Mouse (Mus musculus): ENCODE data around the gene Spon1.

Gene Spon1

DNA sequence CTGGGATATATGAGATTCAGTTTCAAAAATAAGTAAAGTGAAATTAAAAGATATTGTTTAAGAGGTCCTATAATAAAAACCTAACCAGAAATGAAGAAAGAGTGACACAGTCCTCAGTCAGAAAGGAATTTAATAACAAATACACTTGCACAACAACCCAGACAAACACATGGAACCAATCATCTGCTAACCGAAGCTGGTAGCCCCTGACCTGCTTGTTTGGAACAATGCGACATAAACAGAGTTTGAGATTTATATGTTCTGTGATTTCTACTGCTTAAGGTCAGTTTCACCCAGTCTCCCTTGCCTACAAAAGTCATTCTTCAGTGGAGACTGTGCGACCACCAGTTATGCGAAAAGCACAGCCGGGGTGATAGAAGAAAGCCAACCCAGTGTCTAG, 138.1 kb downstream of the Spon1 start:
- no peak for DNase-seq (ENCODE audit: low spot score)

GRCm38 (mm10) chr7:113904348-113904895, 138.6 kb downstream of the Spon1 start:
- no peak for DNase-seq (ENCODE audit: low spot score)

DNA sequence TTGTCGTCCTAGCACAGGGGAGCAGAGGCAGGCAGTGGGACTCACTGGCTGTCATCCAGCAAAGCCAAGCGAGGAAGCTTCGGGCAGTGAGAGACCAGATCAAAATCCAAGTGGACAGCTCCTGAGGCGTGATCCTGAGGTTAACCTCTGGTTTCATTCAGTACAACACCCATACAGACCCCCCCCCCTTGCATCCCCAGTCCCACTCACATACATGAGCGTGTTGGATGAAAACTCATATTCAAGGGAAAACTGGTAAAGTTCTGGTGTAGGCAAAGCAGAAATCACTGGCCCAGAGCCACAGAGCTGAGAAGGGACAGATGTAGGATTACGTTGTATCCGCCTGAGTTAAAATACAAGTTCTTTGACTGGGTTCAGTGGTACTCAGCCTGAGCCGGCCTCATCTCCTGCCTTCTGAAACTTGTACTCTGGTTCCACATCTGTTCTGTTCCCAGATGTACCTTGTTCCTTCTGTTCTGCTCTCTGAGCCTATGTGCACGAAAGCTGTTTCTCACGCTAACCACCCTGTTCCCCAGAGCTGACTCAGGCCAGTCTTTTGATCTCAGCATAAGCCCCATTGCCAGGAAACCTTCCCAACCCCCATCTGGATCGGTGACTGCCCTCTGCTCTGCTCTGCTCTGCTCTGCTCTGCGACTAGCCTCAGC, 143.5 kb downstream of the Spon1 start:
- DNase-seq (ENCODE audit: low spot score), result no peak

GRCm38 (mm10) chr7:113910856-113911255, 145.1 kb downstream of the Spon1 start:
- DNase-seq (ENCODE audit: low spot score), result no peak

DNA sequence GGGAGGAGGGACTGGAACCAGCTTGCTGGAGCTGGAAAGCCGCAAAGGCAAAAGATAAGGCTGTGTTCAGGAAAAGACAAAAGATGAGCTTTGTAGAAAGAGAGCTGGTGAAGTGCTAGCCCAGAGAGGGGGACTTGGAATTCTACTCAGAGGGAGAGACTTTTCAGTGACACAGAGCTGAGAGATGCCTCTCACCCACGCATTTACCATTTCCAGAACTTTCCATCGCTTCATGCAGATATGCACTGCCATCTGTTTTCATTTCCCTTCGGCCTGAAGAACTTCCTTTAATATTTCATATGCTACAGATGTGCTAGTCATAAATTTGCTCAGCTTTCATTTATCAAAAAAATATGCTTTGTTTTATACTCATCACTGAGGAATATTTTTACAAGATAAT, 150.1 kb downstream of the Spon1 start:
- DNase-seq (ENCODE audit: low spot score), result no peak

- DNase-seq (ENCODE audit: low spot score), result no peak
These were observed 153.1 kb downstream of the Spon1 start for GRCm38 (mm10) chr7:113918916-113919315.

DNA sequence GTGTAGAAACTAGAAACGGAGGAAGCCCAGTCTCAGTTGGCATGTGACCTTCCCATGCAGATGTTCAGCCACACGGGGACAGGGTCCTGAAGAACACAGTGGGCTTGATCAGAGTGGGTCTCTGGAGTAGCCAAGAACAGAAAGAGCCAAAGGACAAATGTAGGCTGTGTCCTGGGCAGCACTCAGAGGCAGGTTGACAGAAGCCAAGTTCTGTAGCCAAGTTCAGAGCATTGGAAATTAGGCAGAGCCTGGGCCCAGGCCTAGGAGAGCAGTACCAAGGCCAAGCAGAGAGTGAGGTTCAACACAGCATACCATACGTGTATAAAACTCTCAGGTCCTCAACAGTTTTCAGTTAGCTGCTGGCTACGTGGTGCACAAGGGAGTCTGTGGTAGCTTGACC, 153.7 kb downstream of the Spon1 start:
- DNase-seq (ENCODE audit: low spot score), result no peak

DNA sequence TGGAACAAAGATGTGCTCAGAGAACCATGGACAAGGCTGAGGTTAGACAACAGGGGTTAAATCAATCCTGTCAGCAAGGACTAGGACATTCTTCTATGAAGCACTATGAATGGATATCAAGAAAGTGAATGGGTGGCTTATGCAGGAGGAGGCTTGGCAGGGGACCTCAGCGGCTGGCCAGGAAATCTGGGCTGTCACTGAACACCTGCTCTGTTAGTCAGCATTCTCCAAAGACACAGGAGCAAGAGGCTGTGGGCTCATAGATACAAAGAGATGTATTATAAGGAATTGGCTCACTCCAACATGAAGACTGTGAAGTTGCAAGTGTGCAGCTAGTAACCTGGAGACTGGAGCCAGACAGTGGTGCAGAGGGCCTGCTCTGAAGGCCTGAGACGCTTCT, 154.3 kb downstream of the Spon1 start:
- DNase-seq (ENCODE audit: low spot score), result no peak

DNA sequence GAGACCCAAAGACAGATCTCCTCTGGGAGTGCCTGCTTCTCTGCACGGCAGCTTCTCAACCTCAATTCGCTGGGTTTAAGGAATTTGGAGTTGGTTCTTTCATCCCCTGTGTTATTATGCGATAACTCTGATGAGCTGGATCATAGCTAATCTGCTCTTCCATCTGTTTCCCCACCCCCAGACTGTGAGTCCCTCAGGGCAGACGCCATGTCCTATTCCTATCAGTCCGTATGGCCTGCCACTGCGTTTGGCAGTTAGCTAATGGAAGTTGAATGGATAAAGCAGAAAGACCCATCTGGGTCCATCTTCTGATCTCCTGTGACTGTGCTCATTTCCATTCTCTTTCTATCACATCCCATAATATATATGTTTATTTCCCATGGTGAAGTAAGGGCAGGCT, 158.8 kb downstream of the Spon1 start:
- DNase-seq (ENCODE audit: low spot score), result no peak

- DNase-seq (ENCODE audit: low spot score), result no peak
These were observed 185.1 kb downstream of the Spon1 start for GRCm38 (mm10) chr7:113950888-113951287.

- no peak for DNase-seq (ENCODE audit: low spot score)
These were observed 189.6 kb downstream of the Spon1 start for GRCm38 (mm10) chr7:113955431-113955830.

GRCm38 (mm10) chr7:113960841-113961499, 195.2 kb downstream of the Spon1 start:
- no peak for DNase-seq (ENCODE audit: low spot score)

- DNase-seq (ENCODE audit: low spot score), result no peak
These were observed 195.7 kb downstream of the Spon1 start for GRCm38 (mm10) chr7:113961500-113961895.

- no peak for DNase-seq (ENCODE audit: low spot score)
These were observed 196.3 kb downstream of the Spon1 start for GRCm38 (mm10) chr7:113962078-113962477.

DNA sequence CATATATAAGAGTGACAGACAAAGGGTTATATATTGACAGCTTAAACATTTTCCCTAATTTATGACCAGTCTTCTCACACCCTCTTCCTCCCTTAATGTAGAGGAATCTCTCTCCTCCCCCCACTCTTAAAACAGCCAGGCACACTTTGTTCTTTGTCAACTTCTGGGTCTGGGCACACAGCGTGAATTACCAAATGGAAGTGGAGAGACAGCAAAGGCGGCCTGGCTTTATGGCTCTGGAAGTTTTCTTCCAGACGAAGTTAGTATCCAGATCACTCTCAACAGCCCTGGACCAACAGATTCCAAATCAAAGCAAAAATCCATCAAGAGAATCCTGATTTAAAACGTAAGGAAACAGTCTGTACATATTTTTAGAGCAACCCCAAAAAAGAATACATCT, 198.0 kb downstream of the Spon1 start:
- DNase-seq (ENCODE audit: low spot score), result no peak

DNA sequence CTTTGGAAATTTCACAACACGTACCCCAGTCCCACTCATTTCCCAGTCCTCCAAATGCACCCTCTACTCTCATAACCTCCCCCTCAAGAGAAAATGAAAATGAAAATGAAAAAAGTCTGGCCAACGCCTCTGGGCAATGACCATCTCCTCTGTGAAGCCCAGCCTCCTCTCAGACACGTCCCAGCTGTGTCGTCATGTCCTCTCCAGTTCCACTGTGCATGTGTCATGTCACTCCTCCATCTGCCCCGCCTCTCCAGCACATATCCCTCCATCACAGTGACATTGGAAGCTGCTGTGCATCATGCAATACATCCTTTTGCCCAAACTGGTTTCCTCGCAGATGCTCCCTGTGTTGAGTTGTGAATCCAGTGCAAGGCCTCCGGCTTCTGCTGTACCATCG, 199.8 kb downstream of the Spon1 start:
- DNase-seq (ENCODE audit: low spot score), result no peak

GRCm38 (mm10) chr7:113969182-113969581, 203.4 kb downstream of the Spon1 start:
- no peak for DNase-seq (ENCODE audit: low spot score)

- no peak for DNase-seq (ENCODE audit: low spot score)
These were observed 206.7 kb downstream of the Spon1 start for GRCm38 (mm10) chr7:113972536-113972935.

DNA sequence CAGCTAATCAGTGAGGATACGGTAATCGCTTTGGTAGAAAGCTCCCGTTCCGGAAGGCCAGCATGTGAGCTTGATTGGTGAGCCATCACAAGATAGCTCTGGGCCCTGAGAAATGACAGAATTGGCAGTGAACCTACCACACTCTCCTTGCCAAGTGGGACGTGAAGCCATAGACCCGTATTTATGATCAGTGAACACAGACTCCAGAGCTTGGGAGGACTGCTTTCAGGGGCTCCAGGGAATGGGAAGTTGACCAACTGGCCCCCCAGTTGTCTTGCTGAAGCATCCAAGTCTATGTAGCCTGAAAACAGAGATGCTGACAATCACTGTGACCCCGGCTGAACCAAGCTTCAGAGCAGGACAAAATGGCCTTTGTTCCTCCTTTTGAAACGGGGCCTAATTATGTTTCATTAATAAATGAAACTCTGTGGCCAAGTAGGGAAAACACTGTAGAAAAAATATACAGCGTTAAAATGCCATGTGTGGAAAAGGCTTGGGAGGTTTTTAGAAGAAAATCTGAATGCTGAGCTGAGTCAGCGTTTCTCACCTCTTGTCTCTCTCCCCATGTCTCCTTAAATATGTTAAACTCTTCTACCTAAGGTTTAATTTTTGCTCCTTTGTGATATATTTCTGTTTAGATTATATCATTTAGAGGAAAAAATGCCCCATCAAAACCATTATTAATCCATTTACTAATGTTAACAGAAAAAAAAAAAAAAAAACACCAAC, 220.8 kb downstream of the Spon1 start:
- no peak for DNase-seq (ENCODE audit: low spot score)

GRCm38 (mm10) chr7:113988156-113988555, 222.4 kb downstream of the Spon1 start:
- no peak for DNase-seq (ENCODE audit: low spot score)

DNA sequence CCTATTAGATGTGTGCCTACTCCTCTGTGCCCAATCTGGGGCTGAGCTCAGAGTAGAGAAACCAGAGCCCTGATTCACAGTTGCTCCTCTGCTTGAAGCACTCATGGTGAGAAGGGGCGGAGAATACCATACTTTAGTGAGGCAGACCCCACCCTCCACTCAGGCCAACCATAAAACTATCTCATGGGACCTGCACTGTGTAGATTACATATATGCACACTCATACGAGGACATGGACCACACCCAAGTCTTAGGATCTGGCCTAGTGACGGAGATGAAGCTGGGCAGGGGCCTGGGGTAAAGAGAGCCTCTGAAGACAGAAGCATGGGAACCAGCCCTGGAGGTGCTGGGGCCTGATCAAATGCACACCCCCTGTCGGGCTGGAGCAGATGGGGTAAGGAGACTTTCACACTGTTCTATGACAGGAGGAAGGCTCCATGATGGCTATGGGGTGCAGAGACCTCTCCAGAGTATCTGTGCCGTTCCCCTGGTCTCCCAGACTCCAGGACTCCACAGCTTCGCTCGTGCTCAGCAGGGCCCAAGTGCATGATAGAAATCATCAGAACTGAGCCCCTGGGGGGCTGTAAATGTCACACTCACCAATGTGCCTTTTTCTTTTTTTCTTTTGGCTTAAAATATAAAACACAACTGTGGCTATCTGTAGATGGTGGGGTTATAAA, 232.0 kb downstream of the Spon1 start:
- DNase-seq (ENCODE audit: low spot score), result no peak

GRCm38 (mm10) chr7:114004171-114004570, 238.4 kb downstream of the Spon1 start:
- no peak for DNase-seq (ENCODE audit: low spot score)

Data from ovary, postnatal 10 days (tissue).